Mouse (Mus musculus): ENCODE data around the gene Gnl3. TPM values are rescaled to one million over a fixed set of nuclear protein-coding genes. Genes with fewer than 3 reads are reported as not detected.

Gnl3 gene
- polyA plus RNA-seq, 1 experiment = 60.1 TPM

DNA sequence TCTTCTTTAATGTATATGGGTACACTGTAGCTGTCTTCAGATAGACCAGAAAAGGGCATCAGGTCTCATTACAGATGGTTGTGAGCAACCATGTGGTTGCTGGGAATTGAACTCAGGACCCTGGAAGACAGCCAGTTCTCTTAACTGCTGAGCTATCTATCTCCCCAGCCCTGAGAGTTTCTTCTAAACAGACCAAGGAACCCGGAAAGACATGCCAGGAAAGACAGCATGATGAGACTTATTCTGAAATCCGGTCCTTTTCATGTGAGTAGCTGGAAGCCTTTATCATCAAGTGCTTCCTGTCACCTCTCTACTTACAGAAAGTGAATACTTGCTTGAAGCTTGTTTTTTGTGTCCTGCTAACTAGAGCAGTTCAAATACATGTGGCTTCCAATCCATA, 14.4 kb downstream of the Gnl3 start:
- no peak for DNase-seq (ENCODE audit: low read depth)
- no peak for TF ChIP-seq POLR2A (IDR thresholded peaks at IDR 0.05; ENCODE audit: borderline replicate concordance, extremely low read depth, insufficient read depth, insufficient read length, poor library complexity, severe bottlenecking)
- TF ChIP-seq CTCF (IDR thresholded peaks at IDR 0.05; ENCODE audit: borderline replicate concordance, extremely low read depth, insufficient read depth, insufficient read length) = no peak

DNA sequence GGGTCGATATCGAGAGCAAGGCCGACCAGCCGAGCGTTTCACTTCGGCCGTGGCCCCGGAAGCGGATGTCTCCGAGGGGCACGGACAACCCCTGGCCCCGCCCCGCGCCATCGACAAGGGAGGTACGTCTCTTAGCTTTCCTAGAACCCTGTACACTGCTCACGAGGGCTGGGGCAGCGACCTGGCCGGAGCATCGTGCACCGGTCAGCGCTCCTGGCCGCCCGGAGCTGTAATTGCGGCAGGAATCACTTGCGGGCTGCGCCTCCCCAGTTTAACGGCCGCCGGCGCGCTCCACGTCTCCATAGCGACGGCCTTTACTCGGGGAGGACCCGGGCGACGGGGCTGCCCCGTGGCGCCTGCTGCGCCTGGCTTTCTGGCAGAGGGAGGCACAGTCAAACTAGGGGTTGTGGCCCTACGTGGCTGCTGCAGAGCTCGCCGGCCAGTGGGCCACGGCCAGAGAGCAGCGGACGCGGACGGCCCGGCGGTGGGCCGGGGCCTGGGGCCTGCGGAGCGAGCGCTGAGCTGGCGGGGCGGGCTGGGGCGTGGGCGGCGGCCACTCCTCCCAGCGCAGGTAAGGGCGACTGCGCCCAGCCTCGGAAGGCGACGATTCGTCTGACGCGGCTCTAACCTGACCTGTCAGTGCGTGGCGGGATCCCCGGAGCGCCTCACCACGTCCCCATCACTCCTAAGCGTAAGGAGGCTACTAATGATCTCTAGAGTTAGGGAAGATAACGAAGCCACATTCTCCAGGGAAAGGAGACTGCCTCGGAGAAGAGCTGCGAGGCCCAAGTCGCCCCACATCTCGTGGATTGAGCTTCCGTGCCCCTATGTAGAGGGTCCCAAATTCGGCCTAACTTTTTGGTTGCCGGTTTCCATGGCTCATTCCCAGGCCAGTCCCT, 17.4 kb downstream of the Gnl3 start, which contains the start of the genes Glt8d1 and Spcs1:
TSS of gene Glt8d1 (plus strand) at position 94 of the 899 bp plus-strand sequence.
TSS of gene Spcs1 (minus strand) at position 366 of the 899 bp plus-strand sequence.
- DNase-seq (ENCODE audit: low read depth) = peak; percentile 92
- TF ChIP-seq CTCF (IDR thresholded peaks at IDR 0.05; ENCODE audit: borderline replicate concordance, extremely low read depth, insufficient read depth, insufficient read length) = no peak
- peak; percentile 61; the same call in 1 of the 2 replicates for TF ChIP-seq POLR2A (IDR thresholded peaks at IDR 0.05; ENCODE audit: borderline replicate concordance, extremely low read depth, insufficient read depth, insufficient read length, poor library complexity, severe bottlenecking)

DNA sequence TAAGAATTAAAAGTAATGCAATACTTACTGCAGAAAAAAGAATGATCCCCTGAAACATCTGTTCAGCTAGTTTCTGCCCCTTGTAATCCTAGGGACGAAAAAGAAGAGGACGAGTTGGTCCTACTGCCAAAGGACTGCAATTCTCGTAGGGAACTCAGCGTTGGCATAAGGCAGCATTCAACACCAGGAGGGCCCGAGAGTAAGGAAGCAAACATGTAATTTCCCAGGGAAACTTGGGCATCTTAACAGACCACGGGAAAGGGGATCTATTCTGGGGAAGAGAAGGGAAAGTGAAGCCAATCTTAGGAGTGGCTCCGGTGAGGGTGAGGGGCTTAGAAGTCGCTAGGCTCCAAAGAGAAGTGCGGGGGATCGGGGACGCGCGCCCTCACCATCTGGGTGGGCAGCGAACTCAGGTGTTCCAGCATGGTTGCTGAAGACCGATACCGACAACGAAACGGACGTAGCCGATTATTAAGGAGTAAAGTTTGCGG, 18.1 kb downstream of the Gnl3 start:
- no peak for DNase-seq (ENCODE audit: low read depth)
- no peak for TF ChIP-seq POLR2A (IDR thresholded peaks at IDR 0.05; ENCODE audit: borderline replicate concordance, extremely low read depth, insufficient read depth, insufficient read length, poor library complexity, severe bottlenecking)
- peak; percentile 6; the same call in 1 of the 2 replicates for TF ChIP-seq CTCF (IDR thresholded peaks at IDR 0.05; ENCODE audit: borderline replicate concordance, extremely low read depth, insufficient read depth, insufficient read length)

DNA sequence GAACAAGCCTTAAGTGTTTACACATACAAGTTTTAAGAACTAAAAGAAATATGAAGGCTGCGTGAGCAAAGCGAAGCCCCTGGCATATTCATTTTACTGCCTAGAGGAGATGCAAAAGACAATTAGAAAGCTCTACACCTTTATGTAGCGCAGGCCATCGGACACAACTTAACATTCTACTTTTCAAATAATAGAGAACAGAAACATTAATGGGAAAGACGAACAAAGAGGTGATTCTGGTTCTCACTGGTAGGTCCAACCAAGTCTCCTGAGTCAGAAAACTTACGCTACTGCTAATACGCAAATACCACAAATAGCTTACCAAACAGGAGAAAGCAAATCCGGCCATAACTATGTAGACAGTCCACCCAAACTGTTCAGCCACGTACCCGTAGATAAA, 18.6 kb downstream of the Gnl3 start:
- DNase-seq (ENCODE audit: low read depth) = no peak
- no peak for TF ChIP-seq CTCF (IDR thresholded peaks at IDR 0.05; ENCODE audit: borderline replicate concordance, extremely low read depth, insufficient read depth, insufficient read length)
- TF ChIP-seq POLR2A (IDR thresholded peaks at IDR 0.05; ENCODE audit: borderline replicate concordance, extremely low read depth, insufficient read depth, insufficient read length, poor library complexity, severe bottlenecking) = no peak

DNA sequence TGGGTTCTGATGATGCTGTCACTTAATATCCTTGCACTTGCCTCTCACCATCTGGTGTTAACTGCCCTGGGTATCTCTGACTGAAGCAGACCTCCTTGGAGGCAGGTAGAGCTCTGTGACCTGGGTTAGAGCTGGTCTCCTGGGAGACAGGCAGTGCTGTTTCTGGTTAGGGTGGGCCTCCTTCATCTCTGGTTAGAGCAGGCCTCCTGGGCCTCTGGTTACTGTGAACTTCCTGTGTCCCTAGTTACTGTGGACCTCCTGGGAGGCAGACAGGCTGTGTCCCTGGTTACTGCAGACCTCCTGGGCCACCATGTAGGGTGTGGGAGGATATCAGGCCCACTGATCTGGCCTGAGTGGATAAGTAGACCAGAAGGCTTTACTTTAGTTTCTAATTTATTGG, 22.5 kb downstream of the Gnl3 start:
- DNase-seq (ENCODE audit: low read depth) = no peak
- TF ChIP-seq POLR2A (IDR thresholded peaks at IDR 0.05; ENCODE audit: borderline replicate concordance, extremely low read depth, insufficient read depth, insufficient read length, poor library complexity, severe bottlenecking) (no peak), CTCF (IDR thresholded peaks at IDR 0.05; ENCODE audit: borderline replicate concordance, extremely low read depth, insufficient read depth, insufficient read length) (no peak)

DNA sequence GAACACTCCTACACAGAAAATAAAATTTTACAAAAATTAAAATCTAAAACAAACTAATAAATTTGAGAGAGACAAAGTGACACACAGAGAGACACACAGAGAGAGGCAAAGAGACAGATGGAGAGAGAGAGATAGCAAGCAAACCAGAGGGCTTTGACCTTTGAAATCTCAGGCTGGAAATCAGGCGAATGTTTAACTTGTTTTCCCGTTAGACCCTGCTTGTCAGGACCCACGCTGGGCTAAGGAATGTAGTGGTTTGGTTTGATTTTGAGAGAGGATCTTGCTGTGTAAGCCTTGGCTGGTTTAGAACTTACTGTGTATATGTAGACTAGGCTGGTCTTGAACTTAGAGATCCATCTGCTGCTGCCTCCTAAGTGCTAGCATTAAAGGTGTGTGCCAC, 42.7 kb downstream of the Gnl3 start:
- no peak for DNase-seq (ENCODE audit: low read depth)
- TF ChIP-seq CTCF (IDR thresholded peaks at IDR 0.05; ENCODE audit: borderline replicate concordance, extremely low read depth, insufficient read depth, insufficient read length) = no peak
- TF ChIP-seq POLR2A (IDR thresholded peaks at IDR 0.05; ENCODE audit: borderline replicate concordance, extremely low read depth, insufficient read depth, insufficient read length, poor library complexity, severe bottlenecking) = no peak

DNA sequence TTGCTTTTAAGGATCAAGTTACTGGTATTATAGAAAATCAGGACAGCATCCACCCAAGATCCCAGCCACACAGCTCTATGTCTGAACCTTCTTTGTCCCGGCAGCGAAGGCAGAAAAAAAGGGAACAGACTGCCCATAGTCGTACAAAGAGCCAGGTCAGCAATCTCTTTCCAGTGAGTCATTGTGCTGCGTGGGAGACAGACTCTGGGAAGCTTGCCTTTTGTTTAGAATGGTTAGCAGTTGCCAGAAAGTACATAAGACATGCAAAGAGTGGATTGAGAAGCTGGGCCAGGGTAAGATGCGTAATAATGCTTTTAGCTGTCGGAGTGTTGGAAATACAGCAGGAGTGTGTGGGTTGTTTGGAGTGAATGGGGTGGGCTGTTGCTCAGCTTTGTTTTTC, 44.7 kb downstream of the Gnl3 start:
- peak; percentile 73 for DNase-seq (ENCODE audit: low read depth)

More for the DNA sequence above, 44.7 kb downstream of the Gnl3 start:
- TF ChIP-seq POLR2A (IDR thresholded peaks at IDR 0.05; ENCODE audit: borderline replicate concordance, extremely low read depth, insufficient read depth, insufficient read length, poor library complexity, severe bottlenecking) (no peak), CTCF (IDR thresholded peaks at IDR 0.05; ENCODE audit: borderline replicate concordance, extremely low read depth, insufficient read depth, insufficient read length) (no peak)

Other genes with a start within 250 kb of the Gnl3 start
- gene Tmem110, start 193.6 kb downstream of the Gnl3 start, polyA plus RNA-seq (2012; rRNA removed) = 23.9 and 28.4 TPM in 2 replicates
- gene Mustn1, start 140.0 kb downstream of the Gnl3 start, polyA plus RNA-seq (2012; rRNA removed) = 0.60 and 0.78 TPM in 2 replicates
- gene Itih4, start 132.7 kb downstream of the Gnl3 start, polyA plus RNA-seq (2012; rRNA removed) = 0.04 and 0.10 TPM in 2 replicates
- gene Itih3, start 95.4 kb downstream of the Gnl3 start, polyA plus RNA-seq (2012; rRNA removed) = 0.47 and 1.7 TPM in 2 replicates
- 0.03 TPM in 1 of 2 replicates, not detected in the other for gene Itih1, start 75.9 kb downstream of the Gnl3 start, polyA plus RNA-seq (2012; rRNA removed)
- 11.1 and 13.3 TPM in 2 replicates for gene Nek4, start 67.8 kb downstream of the Gnl3 start, polyA plus RNA-seq (2012; rRNA removed)
- gene Glt8d1, start 17.8 kb downstream of the Gnl3 start, polyA plus RNA-seq (2012; rRNA removed) = 100 and 116 TPM in 2 replicates
- gene Spcs1, start 17.5 kb downstream of the Gnl3 start, polyA plus RNA-seq (2012; rRNA removed) = 203 and 258 TPM in 2 replicates
- 40.4 and 48.8 TPM in 2 replicates for gene Pbrm1, start within 50 bp of the Gnl3 start, polyA plus RNA-seq (2012; rRNA removed)
- 31.2 and 46.2 TPM in 2 replicates for gene Smim4, start 109.8 kb upstream of the Gnl3 start, polyA plus RNA-seq (2012; rRNA removed)
- 369 and 407 TPM in 2 replicates for gene Nt5dc2, start 111.9 kb upstream of the Gnl3 start, polyA plus RNA-seq (2012; rRNA removed)
- gene Stab1, start 149.5 kb upstream of the Gnl3 start, polyA plus RNA-seq (2012; rRNA removed) = 28.7 and 35.1 TPM in 2 replicates
- gene Tnnc1, start 189.2 kb upstream of the Gnl3 start, polyA plus RNA-seq (2012; rRNA removed) = 4.6 and 6.3 TPM in 2 replicates
- 362 and 506 TPM in 2 replicates for gene Nisch, start 197.8 kb upstream of the Gnl3 start, polyA plus RNA-seq (2012; rRNA removed)
- gene Sema3g, start 198.7 kb upstream of the Gnl3 start, polyA plus RNA-seq (2012; rRNA removed) = 1.7 and 2.7 TPM in 2 replicates
- 7.4 and 8.7 TPM in 2 replicates for gene Phf7, start 232.2 kb upstream of the Gnl3 start, polyA plus RNA-seq (2012; rRNA removed)
- 136 and 158 TPM in 2 replicates for gene Bap1, start 232.3 kb upstream of the Gnl3 start, polyA plus RNA-seq (2012; rRNA removed)